Mouse (Mus musculus): Measurements from ENCODE around the gene Srgap2.
"Not testable (repeated sequence)": the region's sequence is repeated elsewhere in the genome, so short reads cannot be mapped to it uniquely, and the experiment has no call there.

Gene Srgap2

DNA sequence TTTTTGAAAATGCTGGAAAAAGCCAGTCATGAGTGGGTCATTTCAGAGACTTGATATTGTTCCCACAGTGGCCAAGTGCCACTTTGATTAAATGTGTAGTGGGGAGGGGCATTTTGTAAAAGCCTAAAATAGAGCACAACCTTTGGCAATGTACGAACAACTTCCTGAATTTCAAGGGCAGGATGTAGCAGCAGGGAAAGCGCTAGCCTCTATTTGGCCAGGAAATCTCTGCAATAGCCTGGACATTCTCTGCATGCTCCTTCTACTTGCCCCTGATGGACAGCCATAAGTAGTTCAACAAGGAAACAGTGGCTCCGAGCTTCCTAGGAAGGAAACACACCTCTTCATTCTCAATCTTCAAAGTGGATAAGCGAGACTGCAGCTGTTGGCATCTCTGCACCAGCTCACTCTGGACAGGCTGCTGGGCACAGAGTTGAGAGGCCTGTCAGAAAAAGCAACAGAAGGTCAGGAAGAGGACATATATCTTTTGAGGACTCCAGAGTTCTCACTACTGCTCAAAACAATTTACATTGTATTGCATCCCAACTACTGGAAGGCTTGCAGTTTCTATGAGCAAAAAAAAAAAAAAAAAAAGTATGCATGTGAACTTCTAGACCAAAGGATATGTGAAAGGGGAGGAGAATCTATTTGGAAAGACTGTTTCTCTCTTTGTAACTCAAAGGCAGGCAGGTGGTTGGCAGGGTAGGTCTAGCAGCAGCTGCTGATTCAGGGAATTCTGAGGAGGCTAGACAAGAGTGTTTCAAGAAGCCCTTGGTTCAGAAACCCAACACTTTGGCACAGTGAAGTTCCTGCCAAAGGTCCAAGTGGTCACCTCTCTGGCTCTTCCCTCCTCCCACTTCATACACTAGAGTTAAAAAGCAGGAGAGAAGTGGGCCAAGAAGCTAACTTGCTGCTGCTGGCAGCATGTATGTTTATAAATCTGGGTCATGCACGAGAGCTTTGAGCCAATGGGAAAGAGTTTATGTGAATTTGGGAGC, 181.4 kb downstream of the Srgap2 start:
- DNase-seq (ENCODE audit: low spot score): no peak

DNA sequence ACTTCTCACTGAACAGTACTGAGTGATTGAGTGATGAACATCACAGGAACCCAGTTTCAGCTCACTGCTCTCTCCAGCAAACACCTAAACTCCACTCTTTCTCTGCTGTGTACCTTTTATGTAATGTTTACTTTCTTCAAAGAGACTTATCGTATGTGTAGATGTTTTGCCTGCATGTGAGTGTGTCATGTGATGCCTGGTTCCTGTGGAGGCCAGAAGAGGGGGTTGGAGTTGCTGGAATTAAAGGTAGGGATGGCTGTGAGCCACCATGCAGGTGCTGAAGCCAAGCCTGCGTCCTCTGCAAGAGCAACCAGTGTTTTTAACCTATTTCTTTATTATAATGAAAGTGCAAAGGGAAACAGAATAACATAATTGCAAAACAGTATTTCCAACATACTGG, 182.5 kb downstream of the Srgap2 start:
- no peak for DNase-seq (ENCODE audit: low spot score)

DNA sequence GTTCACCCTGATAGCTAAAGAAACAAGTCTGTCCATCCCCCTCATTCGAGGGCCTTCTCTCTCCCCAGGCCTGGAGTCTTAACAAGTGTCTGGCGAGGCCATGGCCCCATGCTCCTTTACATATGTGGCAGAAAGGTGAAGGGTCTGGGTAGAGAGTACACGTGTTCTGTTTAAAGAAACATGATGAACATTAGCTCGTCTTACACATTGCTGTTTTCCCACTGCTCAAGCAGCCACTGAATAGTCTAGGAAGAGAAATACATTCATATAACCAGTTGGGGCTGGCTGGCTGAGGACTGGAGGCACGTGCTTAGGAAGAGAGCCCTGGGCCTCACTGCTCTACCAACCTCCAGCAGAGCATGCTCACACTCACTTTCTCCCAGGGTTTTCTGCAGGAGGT, 191.1 kb downstream of the Srgap2 start:
- no peak for DNase-seq (ENCODE audit: low spot score)

DNA sequence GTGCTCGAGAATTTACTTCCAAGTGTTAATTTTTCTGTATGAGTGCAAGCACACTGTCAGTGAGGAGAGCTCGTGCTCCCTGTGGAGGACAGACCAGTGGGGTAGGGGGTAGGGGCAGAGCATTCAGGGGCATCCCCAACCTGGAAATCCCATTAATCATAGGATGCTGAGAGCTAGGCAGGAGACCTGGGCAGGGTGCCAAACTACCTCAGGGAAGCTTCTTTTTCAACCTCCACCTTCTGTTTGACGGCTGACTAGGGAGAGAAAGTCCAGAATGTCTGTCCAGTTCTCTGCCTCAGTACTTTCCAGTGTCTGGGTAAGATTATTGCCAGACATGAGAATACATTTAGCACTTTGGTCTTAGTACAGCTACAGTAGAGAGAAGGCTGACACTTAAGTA, 191.5 kb downstream of the Srgap2 start:
- no peak for DNase-seq (ENCODE audit: low spot score)

DNA sequence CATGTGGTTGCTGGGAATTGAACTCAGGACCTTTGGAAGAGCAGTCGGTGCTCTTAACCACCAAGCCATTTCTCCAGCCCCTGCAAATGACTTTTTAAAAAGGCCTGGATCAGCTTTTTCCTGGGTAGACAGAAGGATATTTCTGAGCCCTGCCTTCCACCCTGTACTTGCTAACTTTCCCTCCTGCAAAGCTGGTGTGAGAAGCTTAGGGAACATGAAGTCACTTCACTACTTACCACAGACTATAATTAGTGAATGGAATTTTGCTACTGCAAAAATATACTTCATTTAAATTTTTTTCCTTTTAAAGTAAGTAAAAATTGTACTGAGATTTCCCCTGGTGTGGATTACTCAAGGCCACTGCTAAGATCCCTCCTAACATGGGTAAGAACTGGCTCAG, 196.0 kb downstream of the Srgap2 start:
- DNase-seq (ENCODE audit: low spot score): no peak

DNA sequence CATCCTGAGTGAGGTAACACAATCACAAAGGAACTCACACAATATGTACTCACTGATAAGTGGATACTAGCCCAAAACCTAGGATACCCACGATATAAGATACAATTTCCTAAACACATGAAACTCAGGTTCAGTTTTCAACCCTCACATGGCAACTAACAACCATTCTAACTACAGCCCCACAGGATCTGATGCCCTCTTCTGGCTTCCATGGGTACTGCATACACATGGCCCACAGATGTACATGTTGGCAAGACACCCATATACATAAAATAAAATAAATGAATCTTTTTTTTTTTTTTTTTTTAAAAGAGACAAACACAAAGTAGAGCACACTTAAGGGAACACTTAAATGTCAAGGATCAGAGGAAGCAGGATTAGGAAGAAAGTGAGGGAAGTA, 198.1 kb downstream of the Srgap2 start:
- not testable (repeated sequence) for DNase-seq (ENCODE audit: low spot score)

DNA sequence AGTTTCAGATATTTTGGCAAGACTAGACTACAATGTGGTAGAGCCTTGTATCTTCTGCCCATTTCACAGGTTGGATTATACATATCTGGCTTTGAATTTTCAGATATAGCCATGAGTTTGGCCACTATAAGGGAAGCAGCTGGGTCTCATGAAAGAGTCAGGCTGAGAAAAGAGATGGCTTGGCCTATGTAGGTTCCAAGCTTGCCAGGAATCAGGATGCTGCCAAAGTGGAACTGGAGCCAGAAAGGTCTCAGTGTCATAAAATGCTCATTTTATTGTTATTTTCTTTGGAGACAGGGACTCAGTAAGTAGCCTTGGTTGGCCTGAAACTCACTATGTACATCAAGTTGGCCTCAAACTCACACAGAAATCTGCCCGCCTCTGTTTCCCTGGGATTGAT, 200.0 kb downstream of the Srgap2 start:
- no peak for DNase-seq (ENCODE audit: low spot score)

DNA sequence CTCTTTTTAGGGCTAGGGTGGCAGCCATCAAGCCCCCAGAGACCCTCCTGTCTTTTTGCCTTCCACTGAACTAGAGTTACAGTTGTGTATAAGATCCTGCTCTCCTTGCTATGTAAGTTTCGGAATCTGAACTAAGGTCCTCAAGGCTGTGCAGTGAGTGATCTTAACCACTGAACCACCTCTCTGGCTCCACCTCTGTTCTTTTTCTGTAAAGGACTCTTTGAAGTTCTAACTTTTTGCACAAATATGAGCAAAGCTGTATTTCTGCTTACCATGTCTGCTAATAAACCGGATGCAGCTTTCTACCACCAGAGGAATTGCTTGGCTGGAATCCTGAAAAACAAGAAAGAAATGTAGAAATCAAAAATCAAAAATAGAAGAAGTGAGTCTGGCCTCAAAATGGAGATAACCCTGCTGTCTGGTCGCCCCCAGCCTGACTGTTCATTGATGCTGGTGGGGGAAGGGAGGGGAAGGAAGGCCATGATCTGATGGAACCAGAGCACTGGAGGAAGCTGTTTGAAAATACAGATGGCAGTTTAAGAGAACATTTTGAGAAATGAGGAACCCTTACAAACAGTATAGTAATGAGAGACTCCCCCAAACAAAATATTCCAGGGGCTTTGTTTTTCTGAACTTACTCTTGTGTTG, 202.2 kb downstream of the Srgap2 start:
- no peak for DNase-seq (ENCODE audit: low spot score)

DNA sequence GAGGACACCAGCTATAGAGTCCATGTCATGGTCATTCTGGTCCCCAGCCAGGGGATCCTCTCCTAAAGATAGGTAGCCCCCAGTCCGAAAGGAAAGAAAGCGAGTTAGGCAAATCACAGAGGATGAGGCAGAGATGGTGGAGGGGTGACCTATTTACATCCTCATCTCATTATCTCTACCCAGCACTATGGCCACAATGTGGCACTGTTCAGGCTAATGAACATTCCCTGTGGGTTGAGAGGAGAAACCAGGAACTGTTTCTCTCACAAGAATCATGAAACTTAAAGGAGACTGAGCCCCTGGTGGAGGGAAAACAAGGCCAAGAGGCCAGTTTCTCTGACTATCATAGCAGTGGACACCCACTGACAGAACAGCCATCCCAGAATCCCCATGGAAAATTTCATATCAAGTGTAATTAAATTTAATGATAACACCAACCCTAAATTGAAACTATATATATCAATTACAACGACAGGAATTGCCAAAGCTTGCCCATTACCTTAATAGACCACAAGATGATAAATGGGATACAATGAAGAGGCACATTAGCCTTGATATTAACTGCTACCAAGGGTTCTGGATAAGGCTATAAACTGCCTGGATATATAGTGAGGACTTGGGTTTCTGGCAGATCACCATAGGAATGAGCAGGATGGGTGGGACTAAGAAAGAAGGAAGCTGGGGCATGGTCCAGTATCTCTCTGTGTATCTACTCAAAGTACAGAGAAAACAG, 207.4 kb downstream of the Srgap2 start:
- no peak for DNase-seq (ENCODE audit: low spot score)

DNA sequence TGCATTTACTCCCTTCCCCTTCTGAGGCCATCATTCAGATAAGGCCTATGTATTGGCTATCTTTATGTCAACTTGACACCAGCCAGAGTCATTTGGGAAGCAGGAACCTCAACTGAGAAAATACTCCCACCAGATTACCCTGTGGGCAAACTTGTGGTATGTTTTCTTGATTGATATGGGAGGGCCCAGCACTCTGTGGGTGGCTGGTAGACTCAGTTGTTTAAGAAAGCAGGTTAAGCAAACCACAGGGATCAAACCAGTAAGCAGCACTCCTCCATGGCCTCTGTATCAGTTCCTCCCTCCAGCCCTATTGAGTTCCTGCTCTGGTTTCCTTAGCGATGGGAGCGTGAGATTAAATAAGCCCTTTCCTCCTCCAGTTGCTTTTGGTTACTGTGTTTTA, 208.8 kb downstream of the Srgap2 start:
- DNase-seq (ENCODE audit: low spot score): no peak

DNA sequence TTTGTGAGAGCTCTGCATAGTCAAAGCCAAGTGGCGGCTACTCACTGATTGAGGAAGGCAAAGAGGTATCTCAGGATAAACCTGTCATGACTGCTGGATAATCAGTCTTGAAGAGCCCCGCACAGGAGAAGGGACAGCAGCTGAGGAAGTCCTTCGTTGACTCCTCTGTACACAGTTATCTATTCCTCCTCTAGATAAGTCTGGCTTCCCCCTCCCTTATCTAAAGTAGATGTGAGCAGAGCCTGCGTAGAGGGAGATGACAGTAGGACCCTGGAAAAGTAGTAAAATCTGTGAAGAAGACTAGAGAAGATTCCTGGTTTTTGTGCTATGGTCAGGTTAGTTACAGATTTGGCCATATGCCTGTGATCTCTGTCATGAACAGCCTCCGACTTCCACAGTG, 209.5 kb downstream of the Srgap2 start:
- DNase-seq (ENCODE audit: low spot score): no peak

DNA sequence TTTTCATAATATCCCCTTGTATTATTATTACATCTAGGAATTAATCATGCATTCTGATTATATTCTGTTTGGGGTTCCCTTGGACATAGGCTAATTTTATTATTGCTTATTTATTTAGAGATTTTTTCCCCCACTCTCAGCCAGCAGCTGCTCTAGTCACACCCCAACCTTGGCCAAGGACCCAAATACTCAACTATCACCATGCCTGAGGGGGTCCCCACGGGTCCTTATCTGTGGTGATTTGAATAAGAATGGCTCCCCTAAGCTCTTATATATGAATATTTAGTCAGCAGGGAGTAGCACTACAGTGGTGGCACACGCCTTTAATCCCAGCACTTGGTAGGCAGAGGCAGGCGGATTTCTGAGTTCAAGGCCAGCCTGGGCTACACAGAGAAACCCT, 215.9 kb downstream of the Srgap2 start:
- DNase-seq (ENCODE audit: low spot score): no peak

DNA sequence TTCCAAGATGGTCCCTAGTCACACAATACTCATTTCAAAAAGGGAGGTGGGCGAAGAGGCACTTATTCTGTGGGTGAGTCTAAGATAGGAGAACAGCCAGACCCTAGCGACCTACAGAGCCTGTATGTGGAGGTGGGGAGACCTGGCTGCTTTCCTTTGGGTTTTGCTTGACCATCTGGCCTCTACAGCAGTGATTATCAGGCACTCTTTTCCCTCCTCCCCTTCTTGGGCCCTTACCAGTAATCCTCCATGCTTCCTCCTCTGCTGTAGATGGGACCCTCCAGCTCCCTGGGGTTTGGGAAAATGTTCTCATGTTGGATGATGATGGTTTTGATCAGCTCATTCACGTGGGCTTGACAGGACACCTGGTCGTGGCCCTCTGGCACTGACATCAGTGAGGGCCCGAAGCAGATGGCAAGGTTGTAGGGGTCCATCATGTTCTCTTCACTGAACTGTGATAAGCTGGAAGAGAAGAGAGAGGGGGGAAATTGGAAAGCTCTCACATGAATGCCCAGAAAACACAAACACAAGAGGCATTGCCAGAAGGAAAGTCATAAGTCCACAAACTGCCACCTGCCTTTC, 216.8 kb downstream of the Srgap2 start:
- no peak for DNase-seq (ENCODE audit: low spot score)

DNA sequence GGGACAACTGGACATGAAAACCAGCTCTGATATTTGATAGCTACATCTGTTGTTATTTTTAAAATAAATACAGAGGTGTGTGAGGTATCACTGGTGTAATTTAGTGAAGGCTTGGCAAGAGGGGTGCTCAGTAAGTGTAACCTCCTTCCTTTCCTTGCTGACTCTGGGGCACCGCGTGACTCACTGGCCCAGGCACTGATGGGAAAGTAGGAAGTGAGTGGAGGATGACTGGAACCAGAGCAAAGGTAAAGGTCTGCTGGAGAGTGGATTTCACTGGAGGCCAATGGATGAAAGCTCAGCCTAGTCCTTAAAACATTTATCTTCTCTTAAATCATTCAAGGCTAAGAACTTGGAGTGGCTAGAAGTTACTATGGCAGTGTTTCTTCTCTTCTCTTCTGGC, 226.4 kb downstream of the Srgap2 start:
- no peak for DNase-seq (ENCODE audit: low spot score)

DNA sequence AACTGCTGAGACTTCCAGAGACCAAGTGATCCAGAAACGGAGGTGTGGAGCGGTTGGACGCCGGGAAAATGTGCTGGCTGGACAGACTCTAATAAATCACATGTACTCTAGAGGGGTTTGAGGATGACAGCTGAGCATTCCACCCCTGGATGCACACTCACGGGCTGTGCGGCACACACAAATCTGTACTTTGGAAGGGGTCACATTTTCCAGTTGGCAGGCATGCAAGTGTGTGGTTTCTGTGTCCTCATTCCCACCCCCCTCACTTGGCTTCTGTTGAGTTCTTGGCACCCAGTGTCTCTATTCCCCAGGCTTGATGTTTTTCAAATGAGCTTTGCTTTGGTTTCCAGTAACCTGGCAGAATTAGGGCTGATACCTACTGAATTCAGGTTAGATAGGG, 227.4 kb downstream of the Srgap2 start:
- DNase-seq (ENCODE audit: low spot score): no peak

DNA sequence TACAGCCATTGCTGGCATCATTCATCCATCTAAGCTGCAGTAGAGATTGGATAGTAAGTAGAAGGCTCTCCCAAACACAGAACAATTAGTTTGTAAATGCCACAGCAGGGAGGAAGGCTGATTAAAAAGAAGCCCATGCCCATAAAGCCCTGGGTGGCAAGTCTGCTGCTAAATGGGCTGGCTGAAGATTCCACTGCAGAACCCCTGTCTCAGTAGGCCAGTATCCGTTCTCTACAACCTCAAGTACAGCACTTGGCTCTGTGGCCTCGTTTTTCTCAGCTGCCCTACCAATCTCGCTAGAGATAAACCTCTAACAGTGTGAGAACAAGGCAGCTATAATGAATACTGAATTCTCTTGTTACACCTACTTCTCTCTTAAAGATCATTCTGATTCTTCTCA, 227.9 kb downstream of the Srgap2 start:
- no peak for DNase-seq (ENCODE audit: low spot score)

DNA sequence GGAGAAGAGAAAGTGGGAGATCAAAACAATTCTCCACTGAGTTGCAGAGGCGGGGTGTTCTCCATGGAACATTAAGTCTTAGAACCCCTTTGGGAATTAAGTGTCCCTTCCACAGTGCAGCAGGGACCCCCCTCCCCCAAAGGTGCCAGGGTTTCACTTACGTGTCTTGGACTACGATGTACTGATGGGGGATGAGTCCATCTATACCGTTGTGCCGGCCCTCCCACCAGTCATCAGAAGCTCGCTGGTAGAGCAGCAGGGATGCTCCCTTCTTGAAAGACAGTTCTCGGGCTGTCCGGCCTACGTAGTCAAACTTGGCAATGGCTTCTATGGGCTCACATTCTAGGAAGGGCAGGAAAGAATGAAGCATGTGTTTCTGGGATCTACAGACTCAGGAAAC, 229.0 kb downstream of the Srgap2 start:
- DNase-seq (ENCODE audit: low spot score): no peak

DNA sequence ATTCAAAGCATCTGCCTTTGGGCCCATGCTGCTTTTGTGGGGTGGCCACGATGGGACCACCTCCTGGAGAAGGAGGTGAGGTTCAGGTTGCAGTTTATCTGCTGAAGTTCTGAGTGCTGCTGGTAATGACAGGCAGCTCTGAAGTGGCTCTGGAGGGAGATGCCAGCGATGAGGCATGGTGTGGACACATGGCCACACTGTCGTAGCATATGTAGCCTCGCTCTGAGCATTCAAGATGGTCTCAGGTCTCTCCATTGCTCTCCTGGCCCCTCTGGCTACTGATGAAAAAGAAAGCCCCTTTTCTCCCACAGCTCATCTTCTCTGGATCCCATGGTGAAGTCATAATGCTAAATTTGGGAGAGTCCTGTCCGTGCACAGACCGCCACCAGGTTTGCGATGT, 230.4 kb downstream of the Srgap2 start:
- no peak for DNase-seq (ENCODE audit: low spot score)

DNA sequence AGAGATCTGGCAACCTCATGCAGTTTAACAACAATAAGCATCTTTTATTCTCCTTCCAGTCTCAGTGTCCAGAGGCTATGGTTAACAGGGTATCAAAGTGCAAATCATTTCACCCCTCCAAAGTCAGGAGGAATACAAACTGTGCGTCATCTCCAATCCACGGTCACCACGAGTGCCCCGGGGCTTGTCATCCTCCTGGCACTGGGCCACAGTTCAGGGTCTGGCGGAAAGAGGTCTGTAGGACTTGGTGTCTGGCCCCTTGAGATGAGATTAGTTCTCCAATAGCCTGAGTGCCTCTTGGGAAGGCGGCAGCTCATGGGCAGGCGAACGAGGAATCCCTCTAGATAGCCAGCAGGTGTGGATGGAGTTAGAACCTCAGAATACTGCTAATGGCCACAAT, 232.0 kb downstream of the Srgap2 start:
- DNase-seq (ENCODE audit: low spot score): no peak

DNA sequence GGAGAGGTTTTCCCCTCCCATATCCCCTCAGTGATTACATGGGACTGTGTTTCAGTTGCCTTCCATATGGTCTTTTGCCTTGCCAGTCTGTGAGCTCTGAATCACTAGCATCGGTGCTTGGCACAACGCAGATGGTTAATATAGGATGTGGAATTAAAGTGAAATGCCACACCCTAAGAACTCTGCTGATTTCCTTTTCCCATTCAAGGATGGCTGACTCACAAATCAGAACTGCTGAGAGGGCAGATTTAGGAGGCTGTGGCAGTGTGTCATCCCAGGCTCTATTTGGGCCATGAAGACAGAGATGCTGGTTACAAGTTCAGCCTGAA, 233.3 kb downstream of the Srgap2 start:
- no peak for DNase-seq (ENCODE audit: low spot score)

DNA sequence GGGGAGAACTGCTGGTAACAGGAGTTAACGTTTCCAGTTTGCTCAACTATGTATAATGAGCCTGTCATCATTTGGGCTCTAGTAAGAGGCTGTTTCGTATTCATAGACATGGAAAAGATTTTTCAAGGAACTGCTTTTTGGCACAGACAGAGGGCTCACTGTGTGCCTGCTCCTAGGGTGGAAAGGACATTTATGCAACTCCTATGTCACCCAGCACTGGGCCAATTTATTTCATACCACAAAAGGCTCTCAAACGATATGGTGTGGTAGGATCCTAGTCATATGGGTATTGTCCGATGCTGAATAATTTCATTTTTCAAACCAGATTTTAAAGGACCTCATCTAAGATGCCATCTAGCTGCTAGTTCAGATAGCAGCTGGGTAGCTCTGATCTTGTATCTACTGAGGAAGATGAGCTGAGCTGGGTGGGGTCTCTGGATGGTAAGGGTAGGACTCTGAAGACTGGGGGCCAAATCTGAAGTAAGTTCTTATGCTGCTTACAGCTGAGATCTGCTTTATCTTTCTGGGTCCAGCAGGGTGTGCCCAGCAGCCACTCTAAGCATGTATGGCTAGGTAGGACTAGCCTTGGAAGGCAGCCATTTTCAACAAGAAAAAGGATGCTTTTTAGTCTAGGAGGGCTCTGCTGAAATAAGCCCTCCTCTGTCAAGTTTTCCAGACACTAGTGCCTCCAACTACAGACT, 233.8 kb downstream of the Srgap2 start:
- DNase-seq (ENCODE audit: low spot score): no peak

DNA sequence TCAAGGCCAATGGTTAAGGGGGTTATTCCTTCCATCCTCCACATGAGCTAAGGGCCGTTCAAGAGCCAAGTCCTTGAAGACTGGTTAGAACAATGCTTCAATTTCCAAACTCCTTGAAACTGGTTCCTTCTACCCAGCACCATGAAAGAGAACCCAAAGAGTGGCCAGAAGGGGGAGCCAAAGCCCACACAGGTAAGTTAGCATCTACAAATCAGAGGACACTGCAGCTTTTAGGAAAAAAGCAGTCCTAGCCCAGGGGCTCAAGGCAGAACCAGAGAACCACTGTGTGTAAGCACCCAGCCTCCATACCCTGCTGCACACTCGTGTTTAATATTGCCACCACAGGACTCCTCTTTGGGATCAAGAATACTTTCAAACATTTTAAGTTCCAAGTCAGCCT, 236.5 kb downstream of the Srgap2 start:
- peak; percentile 54 for DNase-seq (ENCODE audit: low spot score)
